Comparison of ENCODE assay signal across 18 mouse cellular contexts in the genomic region with DNA sequence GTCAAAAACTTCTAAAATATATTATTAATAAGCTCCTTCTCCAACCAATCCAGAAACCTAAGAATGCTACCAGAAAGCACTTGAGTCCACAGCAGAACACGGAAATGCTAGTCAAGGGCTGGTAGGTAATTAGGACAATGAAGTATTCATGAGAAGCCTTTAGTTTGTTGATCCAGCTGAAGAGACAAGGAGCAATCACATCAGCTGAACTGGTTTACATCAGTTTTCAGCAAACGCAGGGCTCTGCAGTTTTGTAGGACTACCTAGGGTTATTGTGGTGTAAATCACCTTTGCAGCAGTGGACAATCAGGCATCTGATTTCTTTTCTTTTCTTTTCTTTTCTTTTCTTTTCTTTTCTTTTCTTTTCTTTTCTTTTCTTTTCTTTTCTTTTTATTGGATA.
"Had no signal": no experiment of that assay in that cellular context is flagged by ENCODE, and none has a peak within 500 bp of the region (broad histone marks: within the 10 kb centered on the region; RNA-seq: fewer than 3 reads in every experiment).

No protein-coding gene starts in this region.

- H3K9ac ChIP-seq: liver, embryonic 15.5 days; liver, postnatal 0 days; lung, embryonic 15.5 days; midbrain, embryonic 13.5 days; midbrain, embryonic 15.5 days; neural tube, embryonic 12.5 days had no signal

- H3K9me3 ChIP-seq: liver, embryonic 15.5 days; lung, embryonic 15.5 days; megakaryocyte, embryonic 14.5 days; midbrain, embryonic 13.5 days; midbrain, embryonic 15.5 days; neural tube, embryonic 12.5 days had no signal

- DNase-seq: liver, postnatal 0 days; lung, adult 2 months; lung, postnatal 14 days; lung, postnatal 36 days; right cerebral cortex, postnatal 14 days; spleen, adult 18-20 months; thymus, adult 18-20 months; thymus, postnatal 14 days; thymus, postnatal 36 days had no signal

- H3K4me1 ChIP-seq: liver, embryonic 15.5 days; lung, embryonic 15.5 days; megakaryocyte, embryonic 14.5 days; midbrain, embryonic 13.5 days; midbrain, embryonic 15.5 days; neural tube, embryonic 12.5 days had no signal

- H3K36me3 ChIP-seq: liver, embryonic 15.5 days; lung, embryonic 15.5 days; midbrain, embryonic 13.5 days; midbrain, embryonic 15.5 days; neural tube, embryonic 12.5 days had no signal

- H3K27me3 ChIP-seq: liver, embryonic 15.5 days; lung, embryonic 15.5 days; megakaryocyte, embryonic 14.5 days; midbrain, embryonic 13.5 days; midbrain, embryonic 15.5 days; neural tube, embryonic 12.5 days had no signal

- H3K4me3 ChIP-seq: liver, embryonic 15.5 days; lung, embryonic 15.5 days; megakaryocyte, embryonic 14.5 days; midbrain, embryonic 13.5 days; midbrain, embryonic 15.5 days; neural tube, embryonic 12.5 days had no signal

- H3K4me2 ChIP-seq: liver, embryonic 15.5 days; lung, embryonic 15.5 days; midbrain, embryonic 11.5 days; midbrain, embryonic 13.5 days; midbrain, embryonic 15.5 days; neural tube, embryonic 12.5 days had no signal

- H3K27ac ChIP-seq: liver, embryonic 15.5 days; lung, embryonic 15.5 days; macrophage; midbrain, embryonic 13.5 days; midbrain, embryonic 15.5 days; neural tube, embryonic 12.5 days had no signal

- ATAC-seq: liver, postnatal 0 days; lung, postnatal 0 days; midbrain, embryonic 13.5 days; midbrain, embryonic 15.5 days had no signal
